Mouse (Mus musculus) heart, adult 2 months (tissue): ENCODE results near the gene Pex16. TPM values are rescaled to one million over a fixed set of nuclear protein-coding genes. Genes with fewer than 3 reads are reported as not detected.

Source experiments
- DNase-seq, 2 experiments: peaks; one replicate each; pipeline ENCODE4 v3.0.0; 2021
- H3K27ac ChIP-seq: fragments of 200-600 bp; 2 replicates; pipeline ENCODE4 v1.8.1; 2022
- H3K27me3 ChIP-seq: fragments of 200-500 bp; 2 replicates; pipeline ENCODE4 v1.6.1; 2012; ENCODE audit warnings: mild to moderate bottlenecking, low read length, inconsistent platforms, mixed read lengths; ENCODE audit not compliant: control insufficient read depth, insufficient read depth
- H3K36me3 ChIP-seq: fragments of 200-500 bp; 2 replicates; pipeline ENCODE4 v1.6.1; 2012; ENCODE audit warnings: low read length, inconsistent platforms; ENCODE audit not compliant: control insufficient read depth, insufficient read depth
- H3K4me1 ChIP-seq: fragments of 200-500 bp; 2 replicates; pipeline ENCODE4 v1.6.1; 2011; ENCODE audit warnings: low read length; ENCODE audit not compliant: control insufficient read depth, insufficient read depth
- H3K4me3 ChIP-seq: fragments of 200-600 bp; 2 replicates; pipeline ENCODE4 v1.8.1; 2022
- H3K79me2 ChIP-seq: fragments of 200-500 bp; replicated peaks from 2 replicates; pipeline ENCODE4 v1.6.1; 2012; ENCODE audit warnings: mild to moderate bottlenecking, inconsistent platforms, low read length, moderate library complexity, mixed read lengths; ENCODE audit not compliant: control insufficient read depth, insufficient read depth
- H3K9ac ChIP-seq: fragments of 200-500 bp; 2 replicates; pipeline ENCODE4 v1.6.1; 2012; ENCODE audit warnings: low read depth, mild to moderate bottlenecking, control low read depth, inconsistent platforms, low read length, mixed read lengths
- CTCF ChIP-seq: fragments of 200-600 bp; IDR thresholded peaks from 2 replicates; pipeline ENCODE4 v1.8.1; 2022; ENCODE audit warnings: antibody characterized with exemption, mild to moderate bottlenecking, moderate library complexity
- EP300 ChIP-seq: fragments of 200-500 bp; IDR thresholded peaks from 2 replicates; pipeline ENCODE4 v1.6.1; 2011; ENCODE audit warnings: low read depth, low read length, control low read depth; ENCODE audit not compliant: insufficient read depth
- POLR2A ChIP-seq: fragments of 200-500 bp; IDR thresholded peaks from 2 replicates; pipeline ENCODE4 v1.6.1; 2011; ENCODE audit warnings: mild to moderate bottlenecking, low read depth, low read length, control low read depth; ENCODE audit not compliant: insufficient read depth
- WGBS: fragments of 180-500 bp; shearing (Covaris S2); methylation state at CpG from one replicate; pipeline ENCODE4 v1.1.7; 2018; 5-methylcytosine and 5-hydroxymethylcytosine counted together
- intact Hi-C: fragments of 180-260 bp; cut with DNase I; formaldehyde crosslinking; loops from one replicate; pipeline ENCODE4 v1.15.1; 2025
- polyA plus RNA-seq: library from polyadenylated mRNA; depleted of rRNA; stranded (reverse); fragments of >200 nt; gene quantifications from 2 replicates; pipeline ENCODE4 v1.2.3, GENCODE M21; 2012
- total RNA-seq, 2 experiments: library from RNA; stranded (reverse); gene quantifications; 2 replicates each; pipeline ENCODE4 v1.2.3; 2021

Pex16 gene
- total and polyA plus RNA-seq, 3 experiments: 19.6 to 36.8 (median 23.1) TPM

DNA sequence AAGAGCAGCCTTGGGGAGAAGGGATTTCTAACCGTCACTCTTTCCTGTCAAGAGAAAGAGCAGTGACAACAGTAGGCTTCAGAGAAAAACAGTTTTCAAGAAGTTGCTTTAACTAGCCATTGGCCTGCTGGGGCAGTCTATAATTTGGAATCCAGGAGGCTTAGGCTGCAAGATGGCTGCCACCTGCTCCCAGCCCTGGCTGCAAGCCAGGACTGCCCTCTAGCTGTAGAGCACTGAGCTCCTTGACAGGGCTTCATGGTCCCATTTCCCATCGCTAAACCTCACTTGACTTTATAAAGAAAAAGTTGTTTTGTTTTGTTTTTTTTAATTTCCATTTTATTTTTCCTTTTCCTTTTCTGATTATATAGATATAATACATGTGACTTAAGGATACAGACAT lies 43.1 kb upstream of the Pex16 start:
- intact Hi-C loops: loop anchor here (1.0 kb wide), 1 partner anchor 33 kb away; no protein-coding TSS in a partner anchor
- H3K9ac ChIP-seq: no peak overlapping the region
- no peaks in the 10 kb centered on the region for H3K36me3 ChIP-seq
- H3K4me1 ChIP-seq: no peaks in the 10 kb centered on the region
- H3K27me3 ChIP-seq: no peaks in the 10 kb centered on the region
- H3K4me3 ChIP-seq: no peak overlapping the region
- no peak overlapping the region for H3K27ac ChIP-seq
- 87% methylated on average over 2 of the region's 2 CpGs for WGBS
- TF ChIP-seq EP300: no peak
- TF ChIP-seq CTCF: no peak
- no peak for TF ChIP-seq POLR2A
- H3K79me2 ChIP-seq: no peaks in the 10 kb centered on the region
- no peak for DNase-seq

DNA sequence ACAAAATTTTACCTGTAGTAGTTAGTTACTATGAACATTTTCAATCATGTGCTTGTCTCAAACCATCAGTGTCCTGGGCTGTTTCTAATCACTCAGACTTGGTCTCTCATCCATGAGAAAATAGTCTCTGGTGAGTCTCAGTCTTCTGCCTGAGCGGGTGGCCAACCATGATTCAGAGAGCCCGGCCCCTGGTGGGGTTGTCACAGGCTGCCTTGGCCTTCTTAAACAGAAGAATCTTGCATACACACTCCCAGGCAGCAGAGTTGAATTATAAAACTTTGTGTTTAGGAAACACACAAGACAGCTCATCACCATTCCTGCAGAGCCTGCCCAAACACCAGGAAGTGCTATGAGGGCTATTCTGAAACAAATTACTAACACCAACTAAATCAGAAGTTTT lies 42.6 kb upstream of the Pex16 start:
- Histone ChIP-seq H3K36me3 (no peaks in the 10 kb centered on the region), H3K4me1 (no peaks in the 10 kb centered on the region), H3K27me3 (no peaks in the 10 kb centered on the region), H3K4me3 (no peak overlapping the region), H3K27ac (no peak overlapping the region), H3K79me2 (no peaks in the 10 kb centered on the region), H3K9ac (no peak overlapping the region)
- TF ChIP-seq POLR2A (no peak), EP300 (no peak), CTCF (no peak)
- intact Hi-C loops: loop anchor here (1.0 kb wide), 1 partner anchor 34 kb away; no protein-coding TSS in a partner anchor
- 93% methylated on average over 2 of the region's 2 CpGs for WGBS
- no peak for DNase-seq

GRCm38 (mm10) chr2:92342418-92342817 lies 32.1 kb upstream of the Pex16 start:
- Histone ChIP-seq H3K4me3 (no peak overlapping the region), H3K79me2 (no peaks in the 10 kb centered on the region), H3K27me3 (no peaks in the 10 kb centered on the region), H3K36me3 (no peaks in the 10 kb centered on the region), H3K4me1 (no peaks in the 10 kb centered on the region), H3K9ac (no peak overlapping the region), H3K27ac (no peak overlapping the region)
- no peak for TF ChIP-seq EP300
- no peak for DNase-seq
- intact Hi-C loops: no loop called here

DNA sequence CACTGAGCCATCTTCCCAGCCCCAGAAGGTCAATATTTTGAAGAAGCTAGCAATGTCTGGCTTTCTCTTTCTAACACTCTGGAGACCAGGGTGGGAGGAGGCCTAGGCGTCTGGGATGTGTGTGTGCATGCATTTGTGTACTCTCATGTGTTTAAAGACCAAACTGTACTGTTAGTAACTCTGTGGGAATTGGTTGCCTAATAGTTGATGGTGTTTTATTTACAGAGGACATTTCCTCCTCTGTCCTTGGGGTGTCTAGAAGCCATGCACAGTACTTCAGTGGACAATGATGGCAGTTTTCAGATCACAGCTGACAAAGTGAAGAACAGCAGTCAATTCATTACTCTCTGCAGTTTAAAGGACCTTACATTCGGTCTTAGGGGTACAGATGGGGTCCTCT lies 27.3 kb upstream of the Pex16 start:
- H3K36me3 ChIP-seq: no peaks in the 10 kb centered on the region
- H3K4me3 ChIP-seq: no peak overlapping the region
- no peak overlapping the region for H3K27ac ChIP-seq
- H3K9ac ChIP-seq: no peak overlapping the region
- no peaks in the 10 kb centered on the region for H3K79me2 ChIP-seq
- WGBS: 90% methylated on average over 2 of the region's 2 CpGs
- no peaks in the 10 kb centered on the region for H3K4me1 ChIP-seq
- DNase-seq: no peak
- TF ChIP-seq CTCF (no peak), EP300 (no peak), POLR2A (no peak)
- intact Hi-C loops: no loop called here
- no peaks in the 10 kb centered on the region for H3K27me3 ChIP-seq

DNA sequence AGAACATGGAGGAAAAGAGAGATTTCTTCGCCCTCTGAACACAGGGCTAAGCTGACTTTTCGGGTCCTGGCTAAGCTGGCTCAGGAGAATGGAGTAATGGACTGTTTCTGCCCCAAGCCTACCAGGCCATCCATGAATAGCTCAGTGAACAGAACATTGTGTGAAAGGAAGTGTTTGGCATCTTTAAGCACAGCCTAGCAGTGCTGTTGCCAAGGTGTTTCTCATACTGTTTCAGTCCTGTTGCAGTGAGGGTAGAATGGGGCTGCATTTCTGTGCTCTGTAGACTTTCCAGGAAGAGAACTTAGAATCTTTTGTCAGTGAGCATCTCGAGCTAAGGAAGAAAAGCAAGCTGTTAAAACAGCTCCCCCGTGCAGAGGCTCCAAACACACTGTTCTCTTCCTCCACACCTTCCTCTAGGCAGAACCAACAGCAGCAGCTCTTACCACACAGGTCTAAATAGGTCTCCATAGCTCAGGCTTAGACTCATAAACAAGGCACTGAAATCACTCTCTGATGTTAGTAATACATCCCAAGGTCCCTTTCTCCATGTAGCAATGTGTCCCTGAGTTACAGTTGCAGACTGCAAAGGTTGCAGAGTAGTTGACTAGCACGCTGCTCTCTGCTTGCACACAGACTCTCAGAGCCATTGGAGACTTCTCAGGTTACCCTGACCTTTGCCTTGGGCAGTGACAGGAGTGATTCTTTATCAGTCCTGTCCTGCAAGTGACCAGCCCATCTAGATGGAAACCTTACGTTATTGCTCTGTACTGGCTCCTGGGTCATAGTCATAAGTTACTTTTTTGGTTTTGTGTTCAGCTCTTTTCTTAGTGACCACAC lies 24.7 kb upstream of the Pex16 start:
- Histone ChIP-seq H3K4me3 (no peak overlapping the region), H3K27ac (no peak overlapping the region), H3K36me3 (no peaks in the 10 kb centered on the region), H3K4me1 (peaks cover 6% of the 10 kb centered on the region), H3K27me3 (no peaks in the 10 kb centered on the region), H3K9ac (no peak overlapping the region), H3K79me2 (no peaks in the 10 kb centered on the region)
- 85% methylated on average over 6 of the region's 6 CpGs for WGBS
- no peak for DNase-seq
- TF ChIP-seq POLR2A: no peak
- no peak for TF ChIP-seq EP300
- TF ChIP-seq CTCF: no peak
- intact Hi-C loops: no loop called here

GRCm38 (mm10) chr2:92350686-92351085 lies 23.8 kb upstream of the Pex16 start:
- no peak for DNase-seq
- H3K4me1 ChIP-seq: peaks cover 6% of the 10 kb centered on the region
- TF ChIP-seq CTCF (no peak), POLR2A (no peak), EP300 (no peak)
- H3K9ac ChIP-seq: no peak overlapping the region
- WGBS: 82% methylated on average over 5 of the region's 5 CpGs
- H3K4me3 ChIP-seq: no peak overlapping the region
- intact Hi-C loops: no loop called here
- H3K27ac ChIP-seq: no peak overlapping the region
- no peaks in the 10 kb centered on the region for H3K79me2 ChIP-seq
- H3K36me3 ChIP-seq: no peaks in the 10 kb centered on the region
- no peaks in the 10 kb centered on the region for H3K27me3 ChIP-seq
